Mouse (Mus musculus): ENCODE measurements at regions not wholly inside any gene's neighbourhood (a gene's known extent, or its start where the extent isn't known, plus 50 kb on each side); places are given as distances from the start of the nearest gene placed in this dataset.
A peak's percentile ranks its signal among the peaks of the same experiment; 100 is the strongest.
"Not testable (repeated sequence)": the region's sequence is repeated elsewhere in the genome, so short reads cannot be mapped to it uniquely, and the experiment has no call there.

DNA sequence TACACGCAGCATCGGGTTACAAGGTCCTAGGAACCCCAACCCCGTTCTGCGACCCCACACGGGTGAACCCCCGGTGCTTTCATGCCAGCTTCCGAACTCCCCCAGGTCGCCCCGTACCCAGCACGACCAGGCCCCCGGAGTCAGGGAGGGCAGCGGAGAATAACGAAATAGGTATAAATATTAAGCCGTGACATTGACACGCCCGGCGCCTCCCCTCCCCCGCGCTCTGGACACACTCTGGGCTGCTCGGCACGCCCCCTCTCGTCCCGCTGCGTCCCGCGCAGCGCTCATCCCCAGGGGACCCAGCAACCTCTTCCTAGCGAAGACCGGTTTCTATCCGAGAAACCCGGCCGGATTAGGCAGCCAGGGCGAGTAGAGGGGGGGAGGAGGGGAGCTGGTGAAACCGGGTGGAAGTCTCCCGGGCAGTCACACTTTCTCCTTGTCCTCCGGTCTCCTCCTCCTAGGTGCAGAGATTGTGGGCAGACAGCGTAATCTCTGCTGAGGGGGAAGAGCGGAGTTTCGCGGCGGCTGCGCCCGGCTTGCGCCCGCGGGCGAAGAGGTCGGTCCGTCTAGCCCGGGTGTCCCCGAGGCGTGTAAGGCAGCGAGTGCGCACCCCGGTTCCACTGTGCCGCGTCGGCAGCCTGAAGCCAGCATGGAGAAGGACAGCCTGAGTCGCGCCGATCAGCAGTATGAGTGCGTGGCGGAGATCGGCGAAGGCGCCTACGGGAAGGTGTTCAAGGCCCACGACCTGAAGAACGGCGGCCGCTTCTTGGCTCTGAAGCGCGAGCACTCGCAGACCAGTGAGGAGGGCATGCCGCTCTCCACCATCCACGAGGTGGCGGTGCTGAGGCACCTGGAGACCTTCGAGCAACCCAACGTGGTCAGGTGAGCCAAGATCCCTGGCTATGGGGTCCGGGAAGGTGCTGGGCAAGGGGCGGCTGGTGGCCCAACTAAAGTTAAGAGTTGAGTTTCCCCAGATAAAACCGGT, 177.1 kb upstream of the Gdi2 start:
- TF ChIP-seq CTCF (IDR thresholded peaks at IDR 0.05; ENCODE audit: borderline replicate concordance, control insufficient read depth, extremely low read depth, insufficient read depth, low read length, poor library complexity) (no peak), POLR2A (IDR thresholded peaks at IDR 0.05; ENCODE audit: control insufficient read depth, extremely low read depth, insufficient read depth, low read length, poor library complexity) (no peak)
- Histone ChIP-seq H3K27ac (ENCODE audit: control insufficient read depth, insufficient read depth, low read length) (no peak overlapping the region), H3K36me3 (ENCODE audit: control insufficient read depth, insufficient read depth, low read length) (no peaks in the 10 kb centered on the region), H3K4me3 (ENCODE audit: control insufficient read depth, insufficient read depth, low read length) (peak overlapping the region; percentile 22; the same call in 1 of the 2 replicates), H3K4me1 (replicated peaks; ENCODE audit: control insufficient read depth, insufficient read depth, low read length) (no peaks in the 10 kb centered on the region), H3K27me3 (ENCODE audit: control insufficient read depth, insufficient read depth, low read length) (peaks cover 11% of the 10 kb centered on the region; the same call in 1 of the 2 replicates)
- DNase-seq = no peak
- 4% methylated on average over 82 of the region's 82 CpGs for WGBS

DNA sequence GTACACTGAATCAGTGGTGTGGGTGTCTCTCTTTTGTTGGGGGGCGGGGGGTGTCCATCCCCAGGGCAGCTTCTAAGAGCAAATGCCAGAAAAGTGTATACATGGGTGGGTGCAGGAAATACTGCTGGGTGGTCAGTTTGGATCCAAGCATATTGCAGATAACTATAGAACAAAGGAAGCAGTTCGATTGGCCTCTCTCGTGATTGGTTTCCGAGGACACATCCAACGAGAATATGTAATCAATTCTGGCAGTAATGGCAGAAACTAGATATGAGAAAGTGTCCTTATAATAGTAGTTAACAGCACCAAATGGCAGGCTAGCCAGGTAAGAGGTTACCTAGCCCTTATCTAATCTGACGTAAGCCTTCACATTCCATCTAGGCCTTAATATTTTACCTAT, 165.2 kb upstream of the Gdi2 start:
- no peaks in the 10 kb centered on the region for H3K36me3 ChIP-seq (ENCODE audit: control insufficient read depth, insufficient read depth, low read length)
- H3K27me3 ChIP-seq (ENCODE audit: control insufficient read depth, insufficient read depth, low read length) = no peaks in the 10 kb centered on the region
- no peak overlapping the region for H3K4me3 ChIP-seq (ENCODE audit: control insufficient read depth, insufficient read depth, low read length)
- H3K27ac ChIP-seq (ENCODE audit: control insufficient read depth, insufficient read depth, low read length) = no peak overlapping the region
- DNase-seq = no peak
- H3K4me1 ChIP-seq (replicated peaks; ENCODE audit: control insufficient read depth, insufficient read depth, low read length) = no peaks in the 10 kb centered on the region
- WGBS = 72% methylated on average over 6 of the region's 6 CpGs
- TF ChIP-seq POLR2A (IDR thresholded peaks at IDR 0.05; ENCODE audit: control insufficient read depth, extremely low read depth, insufficient read depth, low read length, poor library complexity) = no peak

GRCm38 (mm10) chr13:3373522-3374220, 164.2 kb upstream of the Gdi2 start:
- WGBS = 44% methylated on average over 3 of the region's 3 CpGs
- not testable (repeated sequence) for DNase-seq

GRCm38 (mm10) chr13:3374796-3375195, 163.1 kb upstream of the Gdi2 start:
- H3K27ac ChIP-seq (ENCODE audit: control insufficient read depth, insufficient read depth, low read length) = no peak overlapping the region
- H3K4me1 ChIP-seq (replicated peaks; ENCODE audit: control insufficient read depth, insufficient read depth, low read length) = no peaks in the 10 kb centered on the region
- WGBS = 99% methylated on average over 7 of the region's 7 CpGs
- H3K4me3 ChIP-seq (ENCODE audit: control insufficient read depth, insufficient read depth, low read length) = no peak overlapping the region
- no peak for TF ChIP-seq CTCF (IDR thresholded peaks at IDR 0.05; ENCODE audit: borderline replicate concordance, control insufficient read depth, extremely low read depth, insufficient read depth, low read length, poor library complexity)
- no peak for TF ChIP-seq POLR2A (IDR thresholded peaks at IDR 0.05; ENCODE audit: control insufficient read depth, extremely low read depth, insufficient read depth, low read length, poor library complexity)
- DNase-seq = no peak
- no peaks in the 10 kb centered on the region for H3K27me3 ChIP-seq (ENCODE audit: control insufficient read depth, insufficient read depth, low read length)
- H3K36me3 ChIP-seq (ENCODE audit: control insufficient read depth, insufficient read depth, low read length) = no peaks in the 10 kb centered on the region

More at GRCm38 (mm10) chr13:3373522-3374220, 164.2 kb upstream of the Gdi2 start:
- not testable (repeated sequence) for H3K36me3 ChIP-seq (ENCODE audit: control insufficient read depth, insufficient read depth, low read length); H3K4me3 ChIP-seq (ENCODE audit: control insufficient read depth, insufficient read depth, low read length); H3K4me1 ChIP-seq (replicated peaks; ENCODE audit: control insufficient read depth, insufficient read depth, low read length); H3K27me3 ChIP-seq (ENCODE audit: control insufficient read depth, insufficient read depth, low read length); H3K27ac ChIP-seq (ENCODE audit: control insufficient read depth, insufficient read depth, low read length)

GRCm38 (mm10) chr13:3377801-3378200, 160.1 kb upstream of the Gdi2 start:
- WGBS = 61% methylated on average over 3 of the region's 3 CpGs
- not testable (repeated sequence) for DNase-seq; H3K27me3 ChIP-seq (ENCODE audit: control insufficient read depth, insufficient read depth, low read length); H3K36me3 ChIP-seq (ENCODE audit: control insufficient read depth, insufficient read depth, low read length); H3K27ac ChIP-seq (ENCODE audit: control insufficient read depth, insufficient read depth, low read length); H3K4me3 ChIP-seq (ENCODE audit: control insufficient read depth, insufficient read depth, low read length); H3K4me1 ChIP-seq (replicated peaks; ENCODE audit: control insufficient read depth, insufficient read depth, low read length)

DNA sequence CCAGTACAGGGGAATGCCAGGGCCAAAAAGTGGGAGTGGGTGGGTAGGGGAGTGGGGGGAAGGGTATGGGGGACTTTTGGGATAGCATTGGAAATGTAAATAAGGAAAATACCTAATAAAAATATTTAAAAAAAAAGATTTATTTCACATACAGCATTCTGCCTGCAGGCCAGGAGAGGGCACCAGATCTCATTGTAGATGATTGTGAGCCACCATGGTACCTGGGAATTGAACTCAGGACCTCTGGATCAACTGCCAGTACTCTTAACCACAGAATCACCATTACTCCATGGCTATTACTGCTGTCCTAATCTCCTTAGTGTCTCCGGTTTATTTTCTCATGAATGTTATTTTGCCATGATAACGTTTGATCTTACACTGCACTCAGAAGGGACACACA, 132.1 kb upstream of the Gdi2 start:
- not testable (repeated sequence) for H3K4me1 ChIP-seq (replicated peaks; ENCODE audit: control insufficient read depth, insufficient read depth, low read length); H3K36me3 ChIP-seq (ENCODE audit: control insufficient read depth, insufficient read depth, low read length); H3K27me3 ChIP-seq (ENCODE audit: control insufficient read depth, insufficient read depth, low read length); H3K4me3 ChIP-seq (ENCODE audit: control insufficient read depth, insufficient read depth, low read length); DNase-seq; H3K27ac ChIP-seq (ENCODE audit: control insufficient read depth, insufficient read depth, low read length)
- WGBS = 87% methylated on average over 2 of the region's 2 CpGs

GRCm38 (mm10) chr13:3406236-3407017, 131.4 kb upstream of the Gdi2 start:
- not testable (repeated sequence) for H3K36me3 ChIP-seq (ENCODE audit: control insufficient read depth, insufficient read depth, low read length); H3K4me3 ChIP-seq (ENCODE audit: control insufficient read depth, insufficient read depth, low read length); H3K27ac ChIP-seq (ENCODE audit: control insufficient read depth, insufficient read depth, low read length); H3K27me3 ChIP-seq (ENCODE audit: control insufficient read depth, insufficient read depth, low read length); H3K4me1 ChIP-seq (replicated peaks; ENCODE audit: control insufficient read depth, insufficient read depth, low read length)
- peak; percentile 78 for DNase-seq
- WGBS = 43% methylated on average over 8 of the region's 8 CpGs

GRCm38 (mm10) chr13:3410281-3410680, 127.6 kb upstream of the Gdi2 start:
- not testable (repeated sequence) for H3K36me3 ChIP-seq (ENCODE audit: control insufficient read depth, insufficient read depth, low read length); H3K27me3 ChIP-seq (ENCODE audit: control insufficient read depth, insufficient read depth, low read length); H3K27ac ChIP-seq (ENCODE audit: control insufficient read depth, insufficient read depth, low read length); DNase-seq; H3K4me3 ChIP-seq (ENCODE audit: control insufficient read depth, insufficient read depth, low read length); H3K4me1 ChIP-seq (replicated peaks; ENCODE audit: control insufficient read depth, insufficient read depth, low read length)
- 70% methylated on average over 3 of the region's 3 CpGs for WGBS

All from thymus, adult 2 months (tissue).